Mouse (Mus musculus) ES-CJ7 (cell line): ENCODE data around the gene Olfr1163.
"Not testable (repeated sequence)": the region's sequence is repeated elsewhere in the genome, so short reads cannot be mapped to it uniquely, and the experiment has no call there.

ENCODE experiments used
- DNase-seq: peaks from one replicate; pipeline ENCODE4 v3.0.0; 2011; ENCODE audit warnings: low read depth, low spot score

Olfr1163 gene

GRCm38 (mm10) chr2:88071730-88072129 is at the start of gene Olfr1163:
Gene Olfr1163, minus strand, starts transcription at chr2:88071830.
- DNase-seq = no peak

- no peak for DNase-seq
Observed at GRCm38 (mm10) chr2:88093866-88094265, 22.2 kb upstream of the Olfr1163 start, which contains the start of gene Olfr1164. Gene Olfr1164, minus strand, starts transcription at chr2:88093966.

- DNase-seq = peak; percentile 63
Observed at GRCm38 (mm10) chr2:88063587-88063986, 8.0 kb downstream of the Olfr1163 start.

GRCm38 (mm10) chr2:88051029-88051428 is 20.6 kb downstream of the Olfr1163 start, which contains the start of gene Olfr1162:
Gene Olfr1162, minus strand, starts transcription at chr2:88051129.
- no peak for DNase-seq

- no peak for DNase-seq
Observed at GRCm38 (mm10) chr2:88037599-88037998, 34.0 kb downstream of the Olfr1163 start, which contains the start of gene Olfr73. Gene Olfr73, minus strand, starts transcription at chr2:88037699.

GRCm38 (mm10) chr2:88022474-88022873 is 49.2 kb downstream of the Olfr1163 start, which contains the start of gene Olfr1161:
Gene Olfr1161, plus strand, starts transcription at chr2:88022774.
- DNase-seq = not testable (repeated sequence)
